Mouse (Mus musculus) left cerebral cortex, postnatal 4 days (tissue): Measurements from ENCODE around the gene Gprc6a. TPM values are rescaled to one million over a fixed set of nuclear protein-coding genes. Genes with fewer than 3 reads are reported as not detected.

Source experiments
- DNase-seq: peaks from one replicate; pipeline ENCODE4 v3.0.0-alpha.2; 2022
- intact Hi-C: fragments of 180-260 bp; cut with DNase I; formaldehyde crosslinking; loops from one replicate; pipeline ENCODE4 v1.15.1; 2025
- total RNA-seq, 2 experiments: library from RNA; stranded (reverse); gene quantifications; 2 replicates each; pipeline ENCODE4 v1.2.3; 2021

Gene Gprc6a
- total RNA-seq, 2 experiments from 2014 or later: not detected

DNA sequence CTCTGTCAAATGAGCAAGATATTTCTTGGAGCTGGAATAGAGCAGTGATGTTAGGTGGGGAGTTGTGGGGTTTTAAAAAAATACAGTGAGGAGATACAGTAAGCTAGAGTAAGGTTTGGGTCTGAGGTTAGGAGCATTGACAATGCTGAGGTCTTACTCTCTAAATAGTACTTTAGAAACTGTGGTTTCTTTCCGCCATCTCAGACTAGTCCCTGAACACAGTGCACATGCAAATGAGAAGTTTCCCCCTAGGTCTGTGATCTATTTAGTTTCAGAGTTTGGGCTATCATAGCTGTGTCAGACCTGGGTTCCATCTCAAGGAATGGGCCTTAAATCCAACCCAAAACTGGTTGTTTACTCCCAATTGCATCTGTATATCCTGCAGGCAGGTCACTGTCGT lies 39.7 kb downstream of the Gprc6a start:
- DNase-seq: no peak
- intact Hi-C loops: loop anchor here (10.0 kb wide), 1 partner anchor 183 kb away; no protein-coding TSS in a partner anchor

DNA sequence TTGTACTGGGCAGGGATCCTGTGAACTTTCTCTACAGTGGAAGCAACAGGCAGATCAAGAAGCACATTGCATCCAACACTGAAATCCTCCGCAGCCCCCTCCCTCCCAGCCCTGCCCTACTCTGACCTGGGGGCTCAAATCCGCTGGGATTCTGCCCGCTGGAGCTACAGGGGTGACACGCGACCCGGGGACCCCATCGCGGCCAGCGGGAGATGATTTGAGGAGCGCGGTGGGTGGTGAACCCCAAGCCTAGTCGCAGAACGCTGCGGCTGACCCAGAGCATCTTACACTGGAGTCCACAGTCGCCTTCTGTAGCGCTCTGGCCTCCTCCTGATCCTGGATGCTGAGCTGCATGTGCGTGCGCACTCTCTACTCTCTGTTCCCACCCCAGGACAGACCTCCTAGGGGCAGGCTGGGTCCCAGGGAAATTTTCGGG lies 41.1 kb downstream of the Gprc6a start, which contains the start of gene Fam162b:
Gene Fam162b, minus strand, starts transcription at position 379 of the 436 bp plus-strand sequence.
- intact Hi-C loops: loop anchor here (10.0 kb wide), 1 partner anchor 185 kb away; no protein-coding TSS in a partner anchor
- no peak for DNase-seq

DNA sequence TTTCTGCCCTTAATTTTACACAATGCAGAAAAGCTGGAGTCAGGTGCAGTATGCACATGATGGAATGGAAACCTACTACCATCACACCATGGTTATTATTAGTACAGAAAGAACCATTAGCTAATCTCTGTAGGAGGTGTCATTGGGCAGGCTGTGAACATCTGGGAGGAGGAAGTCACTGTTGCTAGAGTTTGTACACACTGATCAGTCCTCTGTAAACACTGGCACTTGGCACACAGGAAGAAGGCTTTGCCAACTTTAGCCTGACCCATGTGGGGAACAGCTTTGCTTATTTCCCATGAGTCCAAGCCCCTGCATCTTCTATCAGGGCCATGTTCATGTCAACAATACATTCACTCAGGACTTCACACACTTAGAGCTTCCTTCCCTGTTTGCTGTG lies 46.3 kb downstream of the Gprc6a start:
- intact Hi-C loops: no loop called here
- no peak for DNase-seq

DNA sequence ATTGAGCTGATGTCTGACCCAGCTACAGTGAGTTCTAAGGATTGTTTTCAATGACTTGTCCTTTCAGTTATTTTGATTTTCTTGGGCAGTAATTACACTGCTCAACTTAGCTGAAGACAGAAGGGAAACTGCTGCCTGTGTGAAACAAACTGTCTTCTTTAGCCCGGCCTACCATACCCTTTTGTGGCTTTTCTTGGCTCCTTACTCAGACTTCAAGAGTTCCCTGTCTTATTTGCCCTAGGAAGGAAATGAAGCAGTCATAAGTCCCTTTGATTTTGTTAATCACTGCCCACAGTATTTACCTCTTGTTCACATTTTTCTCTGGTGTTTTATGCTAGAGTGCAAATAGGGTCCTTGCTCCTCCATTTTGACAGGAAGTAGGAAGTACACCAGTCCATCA lies 46.9 kb downstream of the Gprc6a start:
- DNase-seq: no peak
- intact Hi-C loops: no loop called here

DNA sequence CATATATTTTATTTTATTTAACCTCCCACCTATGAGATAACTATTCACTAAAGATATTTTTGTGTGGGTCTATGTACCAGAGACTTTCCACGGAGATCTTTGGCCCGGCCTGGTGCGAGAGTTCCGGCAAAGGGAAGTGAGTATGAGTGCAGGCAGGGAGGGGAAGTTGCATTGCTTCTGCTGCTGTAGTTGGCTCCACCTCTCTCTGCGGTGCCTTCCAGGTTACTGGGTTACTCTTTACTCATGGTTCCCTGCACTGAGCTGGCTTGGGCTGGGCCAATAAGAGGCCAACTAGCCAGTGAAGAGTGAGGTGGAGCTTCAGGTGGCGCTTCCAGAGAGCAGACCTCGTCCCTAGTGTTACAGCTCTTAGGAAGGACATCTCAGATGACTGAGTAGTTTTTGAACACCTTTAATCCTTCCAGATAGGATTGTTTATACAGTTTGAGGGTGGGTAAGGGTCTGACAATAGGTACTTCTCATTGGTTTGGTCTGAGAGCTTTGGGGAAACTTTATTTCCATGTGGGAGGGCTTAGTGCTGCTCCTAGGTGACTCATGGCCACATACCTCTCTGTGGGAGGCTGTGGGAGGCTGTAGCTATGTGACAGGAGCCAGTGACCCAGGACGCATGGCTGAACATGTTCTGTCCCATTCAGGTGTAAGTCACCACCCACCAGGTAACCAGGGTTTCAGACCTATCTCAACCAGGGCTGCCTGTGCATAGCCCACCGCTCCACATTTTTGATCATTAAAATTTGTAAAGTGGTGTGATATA lies 59.9 kb downstream of the Gprc6a start:
- intact Hi-C loops: no loop called here
- DNase-seq: no peak

Other genes starting within 250 kb of the Gprc6a start
- not detected for gene Gm49339, start 150.8 kb downstream of the Gprc6a start, total RNA-seq
- under 1 TPM; 0.50 to 0.62 TPM for gene Lilr4b, start 150.8 kb downstream of the Gprc6a start, total RNA-seq
- gene Lilrb4a, start 140.5 kb downstream of the Gprc6a start, total RNA-seq: 1 to 10 TPM in 1 of 2 experiments, under 1 TPM in 1; 0.74 to 1.0 TPM
- under 1 TPM in 1 of 2 experiments, not detected in 1; 0.60 TPM for gene Fam162b, start 40.9 kb downstream of the Gprc6a start, total RNA-seq
- gene Rfx6, start 46.3 kb upstream of the Gprc6a start, total RNA-seq: not detected